Mouse (Mus musculus): ENCODE results near the gene Mmrn2.
A peak's percentile ranks its signal among the peaks of the same experiment; 100 is the strongest.
"Not testable (repeated sequence)": the region's sequence is repeated elsewhere in the genome, so short reads cannot be mapped to it uniquely, and the experiment has no call there.

Mmrn2 gene

DNA sequence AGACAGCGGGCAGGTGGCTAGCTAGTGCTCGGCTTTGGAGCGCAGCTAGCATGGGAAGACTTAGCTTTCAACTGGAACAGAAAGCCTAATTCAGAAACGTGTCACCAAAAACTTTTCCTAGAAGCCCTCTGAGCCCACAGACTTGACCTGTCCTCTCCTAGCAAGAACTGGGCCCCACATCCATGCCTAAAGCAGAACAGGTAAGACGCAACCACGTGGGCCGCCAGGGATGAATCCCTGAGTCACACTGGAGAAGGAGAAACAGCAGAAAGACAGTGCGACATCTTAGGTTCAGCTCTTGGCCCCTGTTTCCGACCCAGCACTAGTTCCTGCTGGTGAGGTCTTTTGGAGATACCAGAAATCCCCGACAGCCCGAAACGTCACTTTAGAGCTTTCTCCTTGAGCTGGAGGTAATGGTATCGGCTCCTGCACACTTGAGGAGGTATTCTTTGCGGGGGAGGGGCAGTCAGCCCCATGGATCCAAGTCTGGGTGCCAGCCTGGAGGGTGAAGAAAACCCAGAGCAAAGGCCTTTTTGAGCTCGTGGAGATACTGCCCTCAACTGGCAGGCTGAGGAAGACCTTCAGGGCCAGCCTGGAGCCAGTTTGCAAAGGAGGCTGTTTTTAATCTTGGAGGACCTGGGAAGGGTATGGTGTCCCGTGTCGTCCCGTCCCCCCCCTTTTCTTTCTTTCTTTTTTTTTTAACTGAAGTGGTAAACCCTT, 12.4 kb upstream of the Mmrn2 start:
- DNase-seq, result peak; percentile 84

DNA sequence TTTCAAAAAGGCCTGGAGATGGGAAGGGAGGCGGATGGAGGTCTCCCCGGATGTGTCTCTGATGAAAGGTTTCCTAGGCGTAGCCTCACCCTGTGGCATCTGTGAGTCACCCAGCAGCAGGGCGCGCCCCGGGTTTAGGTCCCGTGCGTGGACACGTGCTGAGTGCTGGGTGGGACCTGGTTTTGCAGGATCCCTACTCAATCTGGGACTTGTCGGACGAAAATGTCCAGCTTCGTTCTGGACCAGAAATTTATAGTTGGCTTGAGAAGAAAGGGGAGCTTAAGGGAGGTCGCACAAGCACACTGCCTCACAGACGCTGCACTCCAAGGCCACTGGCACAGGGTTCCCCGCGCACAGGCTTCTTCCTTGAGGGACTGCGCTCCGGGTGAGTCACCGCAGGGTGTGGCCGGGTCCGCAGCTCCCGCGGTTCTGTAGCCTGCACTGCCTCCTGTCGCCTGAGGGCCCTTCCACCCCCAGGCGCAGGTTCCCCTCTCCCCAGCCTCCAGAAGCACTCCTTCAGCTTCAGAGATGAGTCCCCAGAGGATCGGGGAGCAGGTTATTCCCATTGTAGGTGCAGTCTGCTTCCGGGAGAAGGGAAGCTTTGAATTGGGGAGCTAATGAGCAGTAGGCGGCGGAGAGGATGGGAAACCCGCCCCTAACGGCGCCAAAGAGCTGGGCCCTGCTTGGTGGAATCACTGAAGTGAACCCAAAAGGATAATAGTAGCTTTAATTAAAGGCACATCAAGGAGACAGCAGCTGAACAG, 11.6 kb upstream of the Mmrn2 start:
- DNase-seq, result peak; percentile 73

DNA sequence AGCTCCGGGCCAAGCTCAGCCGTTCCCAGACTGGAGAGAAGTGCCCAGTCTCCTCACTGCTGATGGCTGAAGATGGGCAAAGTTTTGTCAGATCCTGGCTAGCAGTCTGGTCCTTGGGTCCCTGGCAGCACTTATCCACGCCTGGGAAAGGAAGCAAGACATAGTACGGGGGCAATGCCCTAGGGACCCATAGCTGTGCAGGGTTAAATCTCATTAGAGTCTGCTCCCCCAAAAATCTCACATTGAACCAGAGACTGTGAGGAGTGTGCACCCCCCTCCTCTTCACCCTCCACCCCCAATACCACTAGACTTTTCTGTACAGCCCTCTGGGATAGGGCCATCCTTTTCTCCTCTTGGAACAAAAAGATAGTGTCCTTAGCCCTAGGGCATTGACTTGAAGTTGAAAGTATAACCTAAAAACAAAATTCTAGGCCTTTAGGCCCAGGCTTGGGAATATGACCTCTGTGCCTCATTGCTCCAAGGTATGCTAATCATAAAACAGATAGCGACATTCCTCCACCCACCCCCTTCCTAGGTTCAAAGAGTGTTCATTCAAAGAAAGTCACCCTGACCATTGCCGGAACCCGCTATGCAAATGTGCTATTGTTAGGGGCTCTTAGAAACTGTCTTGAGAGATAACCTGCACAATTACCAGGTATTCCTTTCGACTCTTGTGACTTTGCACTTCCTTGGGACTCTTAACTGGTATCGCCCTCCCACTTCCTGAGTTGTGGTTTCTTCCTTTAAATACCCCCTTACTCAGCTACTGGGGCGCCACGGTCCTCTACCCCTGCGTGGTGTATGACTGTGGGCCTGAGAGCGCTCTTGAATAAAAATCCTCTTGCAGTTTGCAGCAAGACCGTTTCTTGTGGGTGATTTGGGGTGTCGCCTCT, 10.8 kb upstream of the Mmrn2 start:
- DNase-seq, result not testable (repeated sequence)

GRCm38 (mm10) chr14:34365147-34365507, 10.1 kb upstream of the Mmrn2 start:
- no peak for DNase-seq

GRCm38 (mm10) chr14:34370203-34370602, 5.1 kb upstream of the Mmrn2 start:
- no peak for DNase-seq

DNA sequence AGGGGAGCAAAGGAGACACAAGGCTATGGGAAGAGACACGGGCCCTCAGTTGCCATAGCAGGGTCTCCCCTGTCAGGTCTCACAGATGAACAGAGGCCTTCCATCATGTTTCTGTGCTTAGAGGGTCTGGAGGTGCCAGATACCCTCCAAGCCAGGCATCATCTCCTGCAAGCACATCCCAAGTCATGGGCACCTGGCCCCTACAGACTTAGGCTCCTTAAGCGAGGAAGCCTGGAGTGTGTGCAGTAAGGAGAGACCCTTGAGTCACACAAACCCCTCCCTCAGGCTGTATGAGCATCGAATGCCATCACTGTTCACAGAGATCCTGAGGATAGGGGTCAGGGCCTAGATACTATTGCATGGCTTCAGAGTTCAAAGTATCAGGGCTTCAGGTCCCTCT, 4.3 kb upstream of the Mmrn2 start:
- DNase-seq, result no peak

- no peak for DNase-seq
Measured at GRCm38 (mm10) chr14:34371763-34372162, 3.5 kb upstream of the Mmrn2 start.

- DNase-seq, result no peak
Measured at GRCm38 (mm10) chr14:34372646-34373045, 2.6 kb upstream of the Mmrn2 start.

- no peak for DNase-seq
Measured at GRCm38 (mm10) chr14:34373581-34373980, 1.7 kb upstream of the Mmrn2 start.

DNA sequence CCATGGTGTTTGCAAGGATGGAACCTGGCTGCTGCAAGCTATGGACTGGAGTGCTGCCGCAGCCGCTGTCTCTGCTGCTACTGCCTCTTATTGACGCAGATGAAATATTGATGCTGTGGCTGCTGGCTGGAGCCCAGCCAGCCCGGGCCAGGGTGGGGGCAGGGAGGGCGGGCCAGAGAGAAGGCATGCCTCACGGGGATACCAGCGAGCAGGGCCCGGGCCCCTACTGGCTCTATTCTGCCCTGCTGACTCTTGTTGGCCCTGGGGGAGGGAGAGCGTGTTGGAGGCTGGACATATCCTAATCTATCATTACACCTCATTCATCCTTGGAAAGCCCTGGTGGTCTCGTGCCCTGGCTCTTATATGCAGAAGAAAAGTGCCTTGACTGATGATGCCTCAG, 688 bp upstream of the Mmrn2 start, which contains the start of gene Sncg:
Gene Sncg, minus strand, starts transcription at position 213 of the 400 bp plus-strand sequence.
- no peak for DNase-seq

DNA sequence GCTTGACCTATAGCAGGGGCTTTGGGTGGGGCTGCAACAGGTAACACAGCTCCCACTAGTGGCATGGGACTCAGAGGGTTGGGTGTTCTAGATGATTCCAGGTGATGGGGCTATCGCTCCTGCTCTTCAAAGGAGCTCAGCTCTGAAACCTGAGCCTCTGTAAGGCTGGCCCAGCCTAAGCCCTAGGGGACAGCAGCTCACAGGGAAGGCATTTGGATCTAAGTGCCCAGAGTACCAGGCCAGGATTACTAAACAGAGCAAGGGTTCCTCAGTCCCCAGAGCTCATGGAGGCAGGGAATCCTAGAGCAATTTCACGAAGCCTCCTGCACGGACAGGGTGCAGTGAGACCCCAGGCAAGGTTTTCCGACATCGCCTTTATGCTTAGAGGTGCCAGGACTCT, 676 bp downstream of the Mmrn2 start:
- no peak for DNase-seq

- no peak for DNase-seq
Measured at GRCm38 (mm10) chr14:34377121-34377520, 1.9 kb downstream of the Mmrn2 start.

- DNase-seq, result peak; percentile 72
Measured at GRCm38 (mm10) chr14:34378560-34379331, 3.5 kb downstream of the Mmrn2 start.

- DNase-seq, result no peak
Measured at GRCm38 (mm10) chr14:34382921-34383704, 7.8 kb downstream of the Mmrn2 start.

- no peak for DNase-seq
Measured at GRCm38 (mm10) chr14:34393295-34393694, 18.0 kb downstream of the Mmrn2 start.

DNA sequence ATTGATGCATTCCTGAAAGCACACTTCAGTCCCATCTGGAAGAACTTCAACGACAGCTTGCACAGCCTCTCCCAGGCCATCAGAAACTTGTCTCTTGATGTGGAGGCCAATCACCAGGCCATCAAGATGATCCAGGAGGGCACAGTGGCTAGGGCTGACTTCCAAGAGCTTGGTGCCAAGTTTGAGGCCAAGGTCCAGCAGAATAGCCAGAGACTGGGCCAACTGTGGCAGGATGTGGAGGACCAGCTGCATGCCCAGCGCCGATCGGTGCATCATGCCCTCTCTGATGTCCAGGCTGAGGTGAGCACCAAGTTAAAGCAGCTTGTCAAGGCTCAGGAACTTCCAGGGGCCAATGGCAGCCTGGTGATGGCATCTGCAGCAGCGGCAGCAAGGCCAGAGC, 22.6 kb downstream of the Mmrn2 start:
- DNase-seq, result peak; percentile 52

DNA sequence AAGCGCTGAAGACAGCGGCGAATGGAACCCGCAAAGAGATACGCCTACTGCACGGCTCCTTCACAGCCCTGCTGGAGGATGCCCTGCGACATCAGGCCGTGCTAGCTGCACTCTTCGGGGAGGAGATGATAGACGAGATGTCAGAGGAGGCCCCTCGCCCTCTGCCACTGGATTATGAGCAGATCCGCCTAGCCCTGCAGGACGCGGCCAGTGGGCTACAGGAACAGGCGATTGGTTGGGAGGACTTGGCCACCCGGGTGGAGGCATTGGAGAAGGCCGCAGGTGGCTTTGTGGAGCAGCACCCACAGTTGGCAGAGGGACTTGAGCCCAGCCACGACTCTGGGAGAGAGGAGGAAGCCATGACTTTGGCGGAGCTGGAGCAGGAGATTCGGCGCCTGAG, 23.6 kb downstream of the Mmrn2 start:
- no peak for DNase-seq

DNA sequence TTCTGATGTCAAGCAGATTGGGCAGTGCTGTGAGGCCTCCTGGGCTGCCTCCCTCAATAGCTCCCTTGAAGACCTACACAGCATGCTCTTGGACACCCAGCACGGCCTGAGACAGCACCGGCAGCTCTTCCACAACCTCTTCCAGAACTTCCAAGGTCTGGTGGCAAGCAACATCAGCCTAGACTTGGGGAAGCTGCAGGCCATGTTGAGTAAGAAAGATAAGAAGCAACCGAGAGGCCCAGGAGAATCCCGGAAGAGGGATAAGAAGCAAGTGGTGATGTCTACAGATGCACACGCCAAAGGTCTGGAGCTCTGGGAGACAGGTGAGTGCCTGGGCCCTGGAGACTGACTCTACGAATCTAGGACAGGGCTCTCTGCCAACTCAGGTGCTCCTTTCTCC, 24.0 kb downstream of the Mmrn2 start:
- DNase-seq, result no peak

GRCm38 (mm10) chr14:34400021-34400420, 24.8 kb downstream of the Mmrn2 start:
- DNase-seq, result no peak

DNA sequence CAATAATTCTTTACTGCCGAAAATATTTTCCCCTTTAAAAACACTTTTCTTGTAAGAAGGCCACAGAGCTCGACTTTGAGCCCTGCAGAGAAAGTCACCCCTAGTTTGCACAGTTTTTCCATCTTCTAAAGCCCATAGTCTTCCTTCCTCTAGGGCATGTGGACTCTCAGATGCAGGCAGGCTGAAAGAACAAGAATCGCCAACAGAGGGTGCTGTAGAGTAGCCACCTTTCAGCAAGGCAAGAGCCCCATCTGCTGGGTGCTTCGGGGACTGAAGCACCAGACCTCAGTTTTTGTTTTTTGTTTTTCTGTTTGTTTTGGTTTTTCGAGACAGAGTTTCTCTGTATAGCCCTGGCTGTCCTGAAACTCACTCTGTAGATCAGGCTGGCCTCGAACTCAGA, 25.9 kb downstream of the Mmrn2 start:
- DNase-seq, result peak; percentile 70

GRCm38 (mm10) chr14:34402871-34403270, 27.6 kb downstream of the Mmrn2 start:
- no peak for DNase-seq

- no peak for DNase-seq
Measured at GRCm38 (mm10) chr14:34403424-34403823, 28.2 kb downstream of the Mmrn2 start.

Measured in kidney, adult 11 months (tissue).